Mouse (Mus musculus) frontal cortex, adult 2 months (tissue): ENCODE data around the gene Sowaha. TPM values are rescaled to one million over a fixed set of nuclear protein-coding genes. Genes with fewer than 3 reads are reported as not detected.
A peak's percentile ranks its signal among the peaks of the same experiment; 100 is the strongest.
"Not testable (repeated sequence)": the region's sequence is repeated elsewhere in the genome, so short reads cannot be mapped to it uniquely, and the experiment has no call there.

ENCODE experiments used
- DNase-seq, 2 experiments: peaks; one replicate each; pipeline ENCODE4 v3.0.0; 2022; ENCODE audit warnings: low spot score in 1 of 2; ENCODE audit errors: extremely low spot score in 1 of 2
- polyA plus RNA-seq: library from polyadenylated mRNA; depleted of rRNA; stranded (reverse); fragments of >200 nt; gene quantifications from 2 replicates; pipeline ENCODE4 v1.2.3, GENCODE M21; 2012; rRNA removed

The Sowaha gene
- polyA plus RNA-seq, 1 experiment: 43.3 TPM

GRCm38 (mm10) chr11:53448529-53448928 lies 31.5 kb downstream of the Sowaha start:
- DNase-seq: no peak

DNA sequence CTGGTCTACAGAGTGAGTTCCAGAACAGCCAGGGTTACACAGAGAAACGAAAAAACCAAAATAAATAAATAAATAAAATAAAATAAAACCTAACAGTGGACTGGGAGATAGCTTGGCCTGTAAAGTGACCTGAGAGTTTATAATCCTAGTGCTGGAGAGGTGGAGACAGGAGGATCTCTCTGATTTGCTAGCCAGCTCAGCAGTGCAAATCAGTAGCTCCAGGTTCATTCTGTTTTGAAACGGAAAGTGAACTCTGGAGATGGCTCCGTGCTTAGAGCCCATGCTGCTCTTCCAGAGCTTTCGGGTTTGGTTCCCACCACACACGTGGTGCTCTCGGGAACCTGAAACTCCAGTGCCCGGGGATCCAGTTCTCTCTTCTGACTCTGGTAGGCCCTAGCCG lies 32.1 kb downstream of the Sowaha start:
- no peak for DNase-seq

- no peak for DNase-seq
Observed at GRCm38 (mm10) chr11:53446183-53446582, 33.9 kb downstream of the Sowaha start.

- DNase-seq: no peak
Observed at GRCm38 (mm10) chr11:53445562-53445961, 34.5 kb downstream of the Sowaha start.

DNA sequence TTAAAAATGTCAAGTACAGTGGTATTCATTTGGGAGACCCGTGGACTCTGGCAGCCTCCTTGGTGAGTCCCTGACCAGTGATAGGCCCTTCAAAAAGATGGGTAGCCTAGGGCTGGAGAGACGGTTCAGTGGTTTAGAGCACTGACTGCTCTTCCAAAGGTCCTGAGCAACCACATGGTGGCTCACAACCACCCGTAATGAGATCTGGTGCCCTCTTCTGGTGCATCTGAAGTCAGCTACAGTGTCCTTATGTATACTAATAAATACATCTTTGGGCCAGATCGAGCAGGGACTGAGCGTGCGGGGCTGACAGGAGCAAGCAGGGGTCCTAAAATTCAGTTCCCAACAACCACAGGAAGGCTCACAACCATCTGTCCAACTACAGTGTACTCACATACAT lies 36.2 kb downstream of the Sowaha start:
- no peak for DNase-seq

GRCm38 (mm10) chr11:53441921-53442320 lies 38.2 kb downstream of the Sowaha start:
- no peak for DNase-seq

- no peak for DNase-seq
Observed at GRCm38 (mm10) chr11:53436338-53436737, 43.7 kb downstream of the Sowaha start.

DNA sequence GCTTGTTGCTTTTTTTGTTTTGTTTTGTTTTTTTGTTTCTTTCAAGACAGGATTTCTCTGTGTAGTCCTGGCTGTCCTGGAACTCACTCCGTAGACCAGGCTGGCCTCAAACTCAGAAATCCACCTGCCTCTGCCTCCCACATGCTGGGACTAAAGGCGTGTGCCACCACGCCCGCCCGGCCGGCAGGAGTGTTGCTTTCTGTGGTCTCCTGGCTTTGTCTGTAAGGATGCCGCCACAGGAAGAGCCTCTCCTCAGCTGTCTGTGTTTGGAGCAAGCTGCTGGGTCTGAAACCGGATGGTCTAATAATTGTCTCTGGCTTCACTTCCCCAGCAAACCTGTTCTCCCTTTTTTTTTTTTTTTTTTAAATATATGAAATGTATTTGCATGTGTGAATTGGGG lies 44.6 kb downstream of the Sowaha start:
- no peak for DNase-seq

DNA sequence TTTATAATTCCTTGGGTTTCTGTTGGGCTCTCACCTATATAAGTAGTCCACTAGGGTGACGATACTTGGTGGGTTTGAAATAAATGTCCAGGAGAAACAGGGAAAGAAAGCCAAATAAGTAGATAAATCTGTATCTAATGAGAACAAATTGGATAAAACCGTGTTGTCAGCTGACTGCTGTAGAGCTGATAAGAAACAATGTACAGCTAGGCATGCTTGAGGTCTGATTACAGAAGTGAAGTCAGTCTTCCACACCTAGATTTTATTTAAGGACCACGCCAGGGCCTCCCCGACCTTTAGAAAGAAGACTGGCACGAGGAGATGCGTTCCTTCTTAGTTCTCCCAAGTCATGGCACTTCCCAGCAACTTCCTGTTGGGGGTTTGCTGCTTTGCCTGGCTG lies 47.0 kb downstream of the Sowaha start:
- DNase-seq: no peak

- DNase-seq: no peak
Observed at GRCm38 (mm10) chr11:53431347-53432056, 48.6 kb downstream of the Sowaha start.

- peak; percentile 100 for DNase-seq
Observed at GRCm38 (mm10) chr11:53430670-53431346, 49.3 kb downstream of the Sowaha start, which contains the start of the genes Uqcrq and Gdf9. TSS of gene Uqcrq (minus strand) at chr11:53430831. TSS of gene Gdf9 (plus strand) at chr11:53431023.

- no peak for DNase-seq
Observed at GRCm38 (mm10) chr11:53430300-53430669, 49.8 kb downstream of the Sowaha start.

- no peak for DNase-seq
Observed at GRCm38 (mm10) chr11:53429182-53429581, 50.9 kb downstream of the Sowaha start.

DNA sequence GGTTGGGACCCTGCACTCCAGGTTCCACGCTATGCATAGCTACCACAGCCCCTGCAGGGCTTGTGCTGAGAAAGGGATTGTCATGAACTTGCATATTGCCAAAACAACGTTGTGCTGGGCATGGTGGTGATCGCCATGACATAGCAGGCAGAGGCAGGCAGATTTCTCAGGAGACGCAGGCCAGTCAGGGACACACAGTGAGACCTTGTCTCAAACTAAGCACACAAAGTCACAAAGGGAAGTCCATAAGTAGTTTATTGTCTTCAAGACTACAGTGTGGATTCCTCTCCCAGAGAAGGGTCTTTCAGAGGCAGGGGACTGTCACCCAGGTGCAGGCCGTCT lies 51.4 kb downstream of the Sowaha start:
- DNase-seq: no peak

DNA sequence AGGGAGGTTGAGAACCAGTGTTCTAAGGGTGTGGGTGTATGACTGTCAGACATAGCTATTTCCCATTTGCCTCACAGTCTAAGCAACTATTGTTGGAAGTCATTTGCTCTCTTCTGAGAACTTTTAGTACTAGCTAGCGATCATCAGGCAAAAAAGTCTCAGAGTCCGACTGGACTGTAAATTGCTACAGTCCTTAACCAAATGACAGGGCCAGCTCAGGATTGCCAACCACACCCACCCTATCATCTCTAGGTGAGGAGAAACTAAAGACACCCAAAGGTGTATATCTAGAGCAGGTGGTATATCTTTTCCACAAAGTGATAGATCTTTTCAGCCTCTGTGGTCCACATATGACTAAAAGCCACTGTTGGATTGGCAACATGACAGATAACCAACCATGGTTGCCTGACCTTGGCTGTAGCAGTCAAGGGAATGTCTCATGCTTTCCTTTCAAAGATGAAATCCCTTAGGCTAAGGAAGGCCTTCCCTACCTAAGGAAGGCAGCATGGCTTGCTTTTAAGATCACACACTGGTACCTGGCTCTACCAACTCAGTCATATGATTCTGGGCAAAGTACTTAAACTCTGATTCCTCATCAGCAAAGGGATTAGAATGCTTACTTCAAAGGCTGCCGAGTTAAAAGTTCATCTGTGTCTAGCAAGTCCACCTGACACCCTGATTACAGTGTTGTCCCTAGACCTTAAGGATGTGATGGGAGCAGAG lies 51.9 kb downstream of the Sowaha start:
- DNase-seq: no peak

DNA sequence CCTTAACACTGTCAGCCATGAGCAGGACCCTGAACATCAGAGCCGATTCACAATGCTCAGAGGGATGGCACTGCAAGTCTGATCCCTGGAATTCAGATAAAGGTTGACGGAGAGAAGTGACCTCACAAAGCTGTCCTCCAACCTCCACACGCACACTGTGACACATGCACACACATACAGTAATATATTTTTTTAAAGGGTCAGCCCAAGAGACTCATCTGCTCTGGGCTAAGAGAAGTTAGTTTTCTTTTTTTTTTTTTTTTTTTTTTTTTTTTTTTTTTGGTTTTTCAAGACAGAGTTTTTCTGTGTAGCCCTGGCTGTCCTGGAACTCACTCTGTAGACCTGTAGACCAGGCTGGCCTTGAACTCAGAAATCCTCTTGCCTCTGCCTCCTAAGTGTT lies 53.2 kb downstream of the Sowaha start:
- not testable (repeated sequence) for DNase-seq

Other genes with a start within 250 kb of the Sowaha start
- 82.5 and 92.5 TPM in 2 replicates for gene Hspa4, start 179.8 kb downstream of the Sowaha start, polyA plus RNA-seq
- gene Zcchc10, start 155.6 kb downstream of the Sowaha start, polyA plus RNA-seq: 10.9 and 11.0 TPM in 2 replicates
- gene Aff4, start 129.4 kb downstream of the Sowaha start, polyA plus RNA-seq: 42.9 and 48.5 TPM in 2 replicates
- gene Leap2, start 57.1 kb downstream of the Sowaha start, polyA plus RNA-seq: not detected in 2 replicates
- gene Uqcrq, start 49.4 kb downstream of the Sowaha start, polyA plus RNA-seq: 372 and 396 TPM in 2 replicates
- gene Gdf9, start 49.3 kb downstream of the Sowaha start, polyA plus RNA-seq: 1.8 and 1.9 TPM in 2 replicates
- gene Gm10447, start 23.2 kb downstream of the Sowaha start, polyA plus RNA-seq: 0.08 and 0.10 TPM in 2 replicates
- gene Shroom1, start 23.1 kb downstream of the Sowaha start, polyA plus RNA-seq: 7.4 and 8.1 TPM in 2 replicates
- not detected in 2 replicates for gene Gm9837, start 9.8 kb downstream of the Sowaha start, polyA plus RNA-seq
- gene Gm9945, start 108 bp downstream of the Sowaha start, polyA plus RNA-seq: 0.42 and 0.46 TPM in 2 replicates
- gene Sept8, start 39.0 kb upstream of the Sowaha start, polyA plus RNA-seq: 271 and 280 TPM in 2 replicates
- gene Kif3a, start 87.1 kb upstream of the Sowaha start, polyA plus RNA-seq: 97.5 and 104 TPM in 2 replicates
- not detected in 2 replicates for gene Il4, start 138.4 kb upstream of the Sowaha start, polyA plus RNA-seq
- gene Il13, start 154.4 kb upstream of the Sowaha start, polyA plus RNA-seq: not detected in 2 replicates
- 6.9 and 7.1 TPM in 2 replicates for gene Rad50, start 227.0 kb upstream of the Sowaha start, polyA plus RNA-seq
- gene Il5, start 240.5 kb upstream of the Sowaha start, polyA plus RNA-seq: 0.21 and 0.44 TPM in 2 replicates